Mouse (Mus musculus) left cerebral cortex, postnatal 25 days (tissue): ENCODE data around the gene 9930104L06Rik. TPM values are rescaled to one million over a fixed set of nuclear protein-coding genes. Genes with fewer than 3 reads are reported as not detected.

Source experiments
- DNase-seq, 2 experiments: peaks; one replicate each; pipeline ENCODE4 v3.0.0; 2022; ENCODE audit warnings: low spot score in 2 of 2, mixed read lengths in 1 of 2
- intact Hi-C: fragments of 180-260 bp; cut with DNase I; formaldehyde crosslinking; loops from one replicate; pipeline ENCODE4 v1.15.1; 2025
- total RNA-seq, 2 experiments: library from RNA; stranded (reverse); gene quantifications; 2 replicates each; pipeline ENCODE4 v1.2.3; 2021

The 9930104L06Rik gene
- total RNA-seq, 2 experiments from 2014 or later = 17.9 TPM

DNA sequence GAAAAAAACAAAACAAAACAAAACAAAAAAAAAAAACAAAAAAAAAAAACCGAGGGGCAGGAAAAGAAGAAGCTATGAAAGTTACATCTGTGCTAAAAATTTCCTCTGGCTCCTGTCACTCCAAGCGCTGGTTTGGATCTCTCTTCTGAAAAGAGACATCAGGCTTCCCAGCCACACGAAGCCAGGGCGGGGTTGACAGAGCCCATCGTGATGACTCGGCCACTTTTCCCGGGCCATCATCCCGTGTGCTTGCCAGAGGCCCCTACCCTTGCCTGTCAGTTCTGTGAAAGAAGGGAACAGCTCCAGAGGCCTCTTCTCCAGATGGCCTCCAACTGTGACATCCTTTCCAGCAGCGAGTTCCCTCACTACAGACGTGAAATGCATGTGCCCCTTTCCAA lies 14.2 kb downstream of the 9930104L06Rik start:
- intact Hi-C loops = no loop called here
- no peak for DNase-seq

DNA sequence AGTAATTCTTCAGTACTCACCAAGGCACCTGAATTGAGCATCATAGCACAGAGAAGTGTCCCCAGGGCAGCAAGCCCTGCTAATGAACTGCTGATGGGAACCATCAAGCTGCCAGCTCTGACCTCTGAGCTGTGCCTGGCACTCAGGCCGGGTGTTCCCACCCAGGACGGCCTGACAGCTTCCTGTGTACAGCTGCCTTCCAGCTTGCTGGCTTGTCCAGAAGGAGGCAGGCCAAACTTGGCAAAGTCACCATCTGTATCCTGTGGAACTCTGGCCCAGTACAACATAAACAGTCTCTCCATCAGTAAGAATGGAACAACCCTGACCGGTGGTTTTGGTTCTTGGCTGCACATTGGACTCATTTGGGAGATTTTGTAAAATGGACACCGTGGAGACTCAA lies 16.7 kb downstream of the 9930104L06Rik start:
- no peak for DNase-seq
- intact Hi-C loops = no loop called here

DNA sequence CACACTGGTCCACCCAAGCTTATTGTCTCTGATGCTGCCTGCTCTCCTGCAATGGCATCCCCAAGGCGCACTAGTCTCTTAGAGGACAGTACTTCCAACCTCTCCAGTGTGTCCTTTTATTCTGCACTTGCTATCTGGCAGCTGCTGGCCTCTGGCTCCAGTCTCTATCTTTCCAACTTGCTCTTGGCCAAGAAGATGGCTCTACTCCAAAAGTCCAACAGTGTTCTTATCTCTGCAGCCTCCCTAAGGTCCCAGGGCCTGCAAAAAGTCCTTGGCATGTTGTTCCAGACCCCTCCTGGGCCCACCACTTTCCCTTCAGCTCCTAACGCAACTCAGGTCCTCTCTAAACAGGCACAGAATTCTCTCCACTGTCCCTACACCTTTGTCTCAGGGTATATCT lies 20.4 kb downstream of the 9930104L06Rik start:
- DNase-seq = no peak
- intact Hi-C loops = no loop called here

DNA sequence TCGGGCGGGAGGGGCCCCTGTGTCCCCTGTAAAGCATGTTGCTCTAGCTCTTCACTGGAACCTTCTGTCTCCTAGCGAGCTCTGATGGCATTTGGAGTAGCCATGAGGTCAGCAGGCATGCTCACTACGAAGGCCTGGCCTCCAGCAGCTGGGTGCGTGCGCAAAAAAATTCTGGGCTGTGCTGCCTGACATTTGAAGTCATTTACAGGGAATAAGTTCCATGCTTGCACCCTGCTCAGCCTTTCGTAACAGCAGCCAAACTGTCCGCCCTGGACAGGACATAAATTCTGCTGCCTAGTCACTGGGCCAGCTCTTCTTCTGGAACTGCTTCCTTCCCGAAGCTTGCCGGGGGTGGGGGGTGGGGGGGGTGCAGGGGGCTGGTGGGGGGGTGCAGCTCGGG lies 22.2 kb downstream of the 9930104L06Rik start:
- DNase-seq = no peak
- intact Hi-C loops = no loop called here

DNA sequence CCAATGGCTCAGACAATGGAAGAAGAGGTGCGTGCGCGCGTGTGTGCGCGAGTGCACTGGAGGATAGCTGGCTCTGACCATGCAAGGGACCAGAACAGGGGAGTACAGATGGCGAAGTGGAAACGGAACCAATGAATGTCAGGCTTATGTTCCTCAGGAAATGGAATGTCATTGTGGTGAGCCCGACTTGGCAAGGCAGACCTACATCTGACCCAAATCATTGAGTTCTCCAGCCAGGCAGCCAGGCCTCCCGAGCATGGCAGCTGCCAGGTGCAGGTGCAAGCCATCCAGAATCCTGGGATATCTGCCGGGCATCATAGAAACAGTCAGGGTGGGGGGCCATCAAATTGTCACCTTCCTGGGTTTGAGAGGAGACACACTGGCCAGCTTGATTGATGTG lies 24.1 kb downstream of the 9930104L06Rik start:
- no peak for DNase-seq
- intact Hi-C loops = no loop called here

DNA sequence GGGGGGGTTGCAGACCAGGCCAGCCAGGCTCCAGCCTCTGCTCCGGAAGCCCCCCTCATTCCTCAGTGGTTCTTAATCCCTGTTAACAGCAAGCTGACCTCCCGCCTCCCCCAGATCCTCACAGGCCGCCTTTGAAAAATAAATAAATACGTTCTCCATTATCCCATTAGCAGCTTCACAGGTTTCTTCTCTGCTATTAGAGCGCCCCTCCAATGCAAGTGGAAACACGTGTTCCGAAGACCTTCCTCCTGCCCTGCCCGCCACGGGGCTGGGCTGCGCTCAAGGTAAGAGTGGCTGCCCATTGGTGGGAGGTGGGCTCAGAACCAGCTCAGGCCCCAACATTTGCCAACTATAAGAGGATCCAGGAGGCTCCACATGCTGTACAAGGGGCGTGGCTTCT lies 25.7 kb downstream of the 9930104L06Rik start:
- DNase-seq = no peak
- intact Hi-C loops = no loop called here

DNA sequence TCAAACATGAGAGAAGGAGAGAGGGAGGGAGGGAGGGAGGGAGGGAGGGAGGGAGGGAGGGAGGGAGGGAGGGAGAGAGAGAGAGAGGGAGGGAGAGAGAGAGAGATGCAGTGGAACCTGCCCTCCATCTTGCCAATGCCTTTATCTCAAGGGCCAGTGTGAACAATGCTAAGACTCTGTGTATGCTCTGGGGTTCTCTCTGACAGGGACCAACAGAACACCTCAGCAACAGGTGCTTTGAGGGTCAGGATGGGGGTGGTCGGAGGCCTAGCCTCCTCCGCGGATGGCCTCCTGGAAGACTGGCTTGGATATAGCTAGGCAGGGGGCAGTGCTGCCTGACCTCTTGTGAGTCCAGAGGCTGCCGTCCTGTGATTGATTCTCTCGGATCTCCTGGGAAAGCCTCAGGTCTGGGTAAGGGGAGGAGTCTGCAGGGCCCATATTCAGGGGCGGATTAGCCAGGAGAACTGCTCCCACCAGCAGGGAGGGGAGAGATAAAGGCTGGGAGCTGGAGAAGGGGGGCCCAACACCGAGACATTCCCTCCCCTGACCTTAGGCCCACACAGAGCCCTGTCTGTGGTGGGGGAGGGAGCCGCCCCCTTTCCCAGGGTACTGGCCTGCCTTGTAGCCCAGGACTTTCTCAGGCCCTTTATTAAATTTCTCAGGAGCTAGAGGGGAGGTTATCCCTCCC lies 28.2 kb downstream of the 9930104L06Rik start:
- no peak for DNase-seq

DNA sequence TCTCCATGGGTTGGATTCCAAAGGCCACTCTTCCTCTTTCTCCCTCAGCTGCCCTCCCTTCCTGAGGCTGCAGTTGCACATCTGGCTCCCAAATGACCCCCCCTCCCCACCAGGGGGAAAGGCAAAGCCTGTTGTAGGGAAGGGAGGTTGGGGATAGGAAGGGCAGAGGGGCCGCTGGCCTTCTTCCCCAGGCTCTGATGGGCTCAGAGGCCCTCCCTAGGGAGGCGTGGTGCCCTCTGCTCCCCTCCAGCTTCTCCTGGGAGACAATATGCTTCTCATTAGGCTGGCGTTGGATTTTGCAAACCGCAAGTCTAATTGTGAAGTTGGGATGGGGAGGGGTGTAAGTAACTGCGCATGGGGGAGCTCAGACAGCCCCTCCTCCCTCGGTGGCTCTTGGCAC lies 31.9 kb downstream of the 9930104L06Rik start:
- intact Hi-C loops = no loop called here
- no peak for DNase-seq

More for the DNA sequence above, 28.2 kb downstream of the 9930104L06Rik start:
- intact Hi-C loops = no loop called here

DNA sequence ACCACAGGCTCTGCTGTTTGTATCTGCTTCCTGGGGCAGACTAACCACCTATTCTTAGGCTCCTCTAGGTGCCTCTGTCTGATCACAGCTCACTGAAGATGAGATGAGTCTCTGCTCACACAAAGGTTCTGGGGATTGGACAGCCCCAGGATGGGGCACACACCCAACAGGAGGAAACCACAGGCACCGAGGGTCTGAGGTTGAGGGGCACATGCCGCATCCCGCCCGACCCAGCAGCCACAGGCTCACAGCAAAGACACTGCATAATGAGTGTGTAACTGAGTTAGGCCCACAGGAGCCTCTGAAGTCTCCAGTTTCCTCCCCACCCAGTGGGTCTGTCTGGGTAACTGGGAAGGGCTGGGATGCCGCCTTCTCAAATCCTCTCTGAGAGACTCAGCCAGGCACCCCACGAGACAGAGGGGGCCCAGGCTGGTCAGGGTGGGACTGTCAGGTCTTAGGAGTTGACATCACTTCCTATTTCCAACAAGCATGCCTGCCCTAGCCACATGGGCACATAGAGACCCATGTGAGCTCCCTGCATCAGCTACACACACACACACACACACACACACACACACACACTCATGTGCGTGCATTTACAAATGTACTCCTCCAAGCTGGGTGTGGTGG lies 32.5 kb downstream of the 9930104L06Rik start:
- intact Hi-C loops = no loop called here
- no peak for DNase-seq

DNA sequence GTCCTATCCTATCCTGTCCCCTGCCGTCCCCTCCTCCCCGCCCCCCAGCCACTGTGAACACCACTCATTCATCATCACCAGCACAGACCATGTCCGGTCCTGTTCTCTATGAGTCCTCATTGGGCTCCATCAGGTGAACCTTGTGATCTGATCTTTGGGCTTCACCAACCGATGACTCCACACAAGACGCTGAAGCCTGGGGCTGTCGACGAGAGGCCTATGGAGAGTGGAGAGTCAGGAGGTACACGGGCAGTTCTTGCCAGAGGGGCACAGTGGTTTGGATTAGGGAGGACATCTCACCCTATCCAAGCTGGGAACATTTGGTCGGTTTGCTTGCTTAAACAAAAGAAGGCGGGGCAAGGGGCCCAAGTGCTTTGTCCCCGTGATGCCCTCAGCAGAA lies 33.3 kb downstream of the 9930104L06Rik start:
- intact Hi-C loops = no loop called here
- DNase-seq = no peak

DNA sequence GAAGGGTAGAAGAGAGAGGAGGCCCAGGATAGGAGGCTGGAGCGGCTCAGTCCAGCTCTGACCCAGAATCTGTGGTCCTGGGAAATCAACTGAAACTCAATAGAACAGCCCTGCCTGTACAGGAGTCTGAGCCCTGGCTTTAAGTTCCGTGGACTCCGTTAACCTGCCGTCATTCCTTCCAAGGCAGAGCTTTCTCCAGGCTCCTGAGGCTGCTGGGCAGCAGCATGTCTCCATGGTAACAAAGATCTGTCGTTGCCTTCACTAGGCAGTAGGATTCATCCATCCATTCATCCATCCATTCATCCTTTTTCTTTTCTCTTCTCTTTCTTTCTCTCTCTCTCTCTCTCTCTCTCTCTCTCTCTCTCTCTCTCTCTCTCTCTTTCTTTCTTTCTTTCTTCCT lies 33.8 kb downstream of the 9930104L06Rik start:
- no peak for DNase-seq
- intact Hi-C loops = no loop called here

DNA sequence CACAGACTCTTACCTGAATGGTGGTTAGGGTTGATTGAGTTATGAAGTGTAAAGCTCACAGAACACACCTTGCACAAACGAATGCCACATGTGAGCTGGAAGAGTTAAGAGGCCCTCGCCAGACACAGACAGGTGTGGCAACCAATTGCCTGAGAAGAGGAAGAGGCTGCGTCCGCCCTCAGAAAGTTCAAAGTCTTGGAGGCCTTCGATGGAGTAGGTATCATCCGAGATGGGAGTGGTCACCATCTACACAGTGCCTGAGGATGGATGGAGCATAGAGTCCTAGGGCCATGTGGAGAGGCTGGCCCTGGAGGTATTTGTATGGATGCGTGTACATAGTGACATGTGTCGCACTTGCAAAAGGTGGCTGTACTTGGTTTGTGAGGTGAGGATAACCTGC lies 34.2 kb downstream of the 9930104L06Rik start:
- DNase-seq = no peak
- intact Hi-C loops = no loop called here

DNA sequence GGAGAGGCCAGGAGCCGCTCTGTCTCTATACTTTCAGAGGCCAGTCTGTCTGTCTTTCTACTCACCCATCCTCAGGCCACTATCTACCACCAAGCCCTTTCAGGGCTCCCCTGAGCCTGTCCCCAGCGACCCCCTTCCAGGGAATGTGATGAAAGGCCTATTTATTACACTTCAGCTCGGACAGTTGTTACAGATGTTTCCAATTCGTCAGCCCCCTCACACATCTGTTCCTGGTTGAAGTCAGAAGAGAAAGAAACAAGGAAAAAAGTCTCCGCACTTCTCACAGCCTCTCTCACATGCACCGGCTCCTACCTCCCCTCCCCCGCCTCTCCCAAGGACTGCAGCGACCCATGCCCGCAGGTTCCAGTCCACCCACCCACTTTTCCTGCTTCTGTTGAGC lies 35.5 kb downstream of the 9930104L06Rik start:
- intact Hi-C loops = no loop called here
- no peak for DNase-seq

DNA sequence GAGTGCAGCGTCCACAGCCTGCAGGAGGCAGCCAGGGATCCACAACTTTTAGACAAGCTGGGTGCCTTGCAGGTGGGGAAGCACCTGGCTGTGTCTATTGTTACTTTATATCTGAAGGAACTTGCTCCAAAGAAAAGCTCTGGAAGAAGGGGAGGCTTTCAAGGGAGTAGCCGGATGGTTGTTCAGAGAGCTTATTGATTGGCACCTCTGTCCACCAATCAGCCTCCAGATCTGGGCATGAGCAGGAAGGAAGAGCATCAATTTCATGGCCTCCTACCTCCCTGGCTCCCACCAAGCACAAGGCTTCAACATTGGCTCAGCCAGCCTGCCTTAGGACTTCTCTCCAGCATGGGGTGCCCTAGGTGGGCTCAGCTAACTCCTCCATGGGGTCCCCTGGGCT lies 36.4 kb downstream of the 9930104L06Rik start:
- no peak for DNase-seq
- intact Hi-C loops = no loop called here

DNA sequence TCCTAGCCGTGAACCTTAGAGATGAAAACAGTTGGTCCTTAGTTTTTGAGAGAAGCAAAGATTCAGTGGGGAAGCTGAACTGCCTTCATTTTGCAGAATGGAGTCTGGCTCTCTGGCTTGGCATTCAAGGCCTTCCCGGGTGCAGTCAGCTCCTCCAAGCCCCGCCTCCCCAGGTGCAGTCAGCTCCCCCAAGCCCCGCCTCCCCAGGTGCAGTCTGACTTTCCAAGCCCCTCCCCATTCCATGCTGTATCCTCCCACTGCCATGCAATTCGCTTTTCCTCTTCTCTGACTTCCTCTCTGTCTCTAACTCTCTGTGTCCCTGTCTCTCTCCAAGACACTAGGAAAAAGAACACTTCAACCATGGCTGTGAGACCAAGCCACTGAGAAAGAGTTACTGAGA lies 41.4 kb downstream of the 9930104L06Rik start:
- intact Hi-C loops = no loop called here
- no peak for DNase-seq

DNA sequence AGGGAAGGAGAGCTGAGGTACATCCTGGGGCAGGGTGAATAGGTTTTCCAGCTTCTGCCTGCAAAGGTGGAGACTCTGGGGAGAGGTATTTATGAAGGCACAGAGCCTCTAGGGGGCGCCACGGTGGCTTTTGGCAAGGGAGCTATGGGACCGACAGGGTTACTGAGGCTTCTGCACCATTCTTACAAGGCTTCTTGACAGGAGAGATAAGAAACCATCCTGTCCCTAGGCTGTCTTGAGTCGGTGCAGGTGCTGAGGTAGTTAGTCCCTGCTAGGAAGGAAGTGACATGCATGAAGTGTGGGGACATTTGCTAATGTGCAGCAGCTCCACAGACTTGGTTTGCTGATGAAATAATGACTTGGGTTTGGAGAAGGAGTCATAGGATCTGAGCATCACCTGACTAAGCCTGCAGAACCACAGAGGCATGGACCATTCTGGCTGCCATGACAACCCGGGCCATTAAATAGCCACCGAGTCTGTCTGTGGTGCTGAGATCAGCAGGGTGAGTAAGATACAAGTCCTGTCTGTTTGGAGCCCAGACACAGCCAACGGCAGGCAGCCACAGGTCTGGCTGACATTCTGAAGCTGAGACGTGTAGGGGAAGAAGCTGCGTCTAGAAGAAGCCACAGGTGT lies 47.2 kb downstream of the 9930104L06Rik start:
- DNase-seq = no peak

DNA sequence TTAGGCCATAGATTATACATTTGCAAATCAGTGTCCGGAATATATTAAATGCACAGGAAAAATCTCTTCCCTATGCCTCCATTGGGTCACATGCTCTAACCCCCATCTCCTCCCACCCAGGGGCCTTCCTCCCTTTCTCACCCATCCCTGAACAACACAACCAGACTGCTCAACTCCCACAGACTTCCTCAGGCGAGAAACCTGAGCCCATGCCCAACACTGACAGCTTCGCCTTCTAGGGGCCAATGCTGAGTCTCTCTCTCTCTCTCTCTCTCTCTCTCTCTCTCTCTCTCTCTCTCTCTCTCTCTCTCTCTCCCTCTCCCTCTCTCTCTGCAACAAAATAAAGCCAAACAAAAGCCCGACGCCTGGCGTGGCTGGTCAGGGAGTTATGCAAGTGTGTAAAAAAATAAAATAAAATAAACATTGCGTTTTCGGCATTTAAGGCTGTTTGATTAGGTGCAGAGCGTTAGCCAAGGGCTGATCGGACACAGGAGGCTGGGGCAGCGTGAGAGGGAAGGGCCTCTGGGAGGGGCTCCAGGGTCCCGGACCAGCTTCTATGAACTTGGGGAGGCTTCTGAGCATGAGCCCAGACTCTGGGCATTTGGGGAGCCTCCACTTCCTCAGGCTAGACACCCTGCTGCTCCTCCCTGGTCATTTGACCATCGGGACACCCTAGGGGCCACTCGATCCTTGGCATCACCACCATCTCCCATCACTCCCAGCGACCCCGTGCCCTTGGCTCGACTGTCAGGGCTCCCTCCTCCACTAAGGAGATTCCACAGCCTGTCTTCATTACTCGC lies 48.2 kb downstream of the 9930104L06Rik start:
- peak in 1 of 2 experiments; percentile 69 for DNase-seq
- intact Hi-C loops = loop anchor here (2.0 kb wide), 1 partner anchor 36 kb away; no protein-coding TSS in a partner anchor

More for the DNA sequence above, 47.2 kb downstream of the 9930104L06Rik start:
- intact Hi-C loops = loop anchor here (2.0 kb wide), 1 partner anchor 37 kb away; no protein-coding TSS in a partner anchor

DNA sequence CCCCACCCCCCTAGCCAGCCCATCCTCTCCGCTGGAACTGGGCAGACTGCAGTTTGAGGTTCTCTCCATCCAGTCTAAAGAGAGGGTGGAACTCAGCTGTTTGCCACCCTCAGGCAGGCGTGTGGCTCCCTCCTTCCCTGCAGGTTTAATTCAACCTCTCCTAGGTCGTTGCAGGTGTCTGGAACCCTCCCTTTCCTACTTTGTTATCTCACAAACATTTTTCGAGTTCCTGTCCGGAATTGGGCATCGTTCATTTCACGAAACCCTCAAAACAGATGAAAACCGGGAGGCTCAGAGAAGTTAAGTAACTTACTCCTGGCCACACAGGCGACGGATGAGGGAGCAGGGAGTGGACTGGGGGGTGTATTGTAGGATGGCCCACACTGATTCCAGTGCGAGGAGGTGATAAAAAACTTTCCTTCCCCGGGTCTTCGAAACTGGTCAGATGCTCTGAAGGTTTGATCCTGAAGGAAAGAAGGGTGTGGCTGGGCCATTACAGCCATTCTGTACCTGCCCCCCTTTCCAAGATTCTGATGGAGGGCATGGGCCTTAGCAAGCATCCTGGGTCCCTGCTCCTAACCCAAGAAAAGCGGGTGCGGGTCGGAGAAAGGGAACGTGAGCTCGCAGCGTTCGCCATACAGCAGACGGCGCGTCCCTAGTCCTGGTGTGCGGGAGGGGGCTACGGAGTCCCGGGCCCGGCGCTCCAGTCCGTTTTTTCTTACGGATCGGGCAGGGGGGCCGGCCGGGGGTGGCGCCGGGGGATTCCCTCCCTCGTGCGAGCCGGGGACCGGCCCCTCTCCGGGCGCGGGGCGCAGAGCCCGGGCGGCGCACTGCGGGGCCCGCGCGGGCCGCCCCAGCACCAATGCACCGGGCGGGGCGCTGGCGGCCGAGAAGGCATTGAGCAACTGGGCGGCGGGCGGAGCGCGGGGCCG lies 49.1 kb downstream of the 9930104L06Rik start, which contains the start of gene Rspo1:
Gene Rspo1, plus strand, starts transcription at position 760 of the 932 bp plus-strand sequence.
- intact Hi-C loops = loop anchor here (2.0 kb wide), 1 partner anchor 35 kb away; no protein-coding TSS in a partner anchor
- no peak for DNase-seq
